Mouse (Mus musculus): ENCODE data around the gene Eif3i. TPM values are rescaled to one million over a fixed set of nuclear protein-coding genes. Genes with fewer than 3 reads are reported as not detected.

Gene Eif3i
- polyA plus RNA-seq, 1 experiment from 2014 or later, result 284 TPM

- Histone ChIP-seq H3K4me1 (ENCODE audit: control insufficient read depth, insufficient read depth, low read length) (no peaks in the 10 kb centered on the region), H3K27ac (replicated peaks; ENCODE audit: low read depth, low read length) (no peak overlapping the region), H3K4me3 (ENCODE audit: low read depth, low read length) (no peak overlapping the region), H3K36me3 (replicated peaks; ENCODE audit: control insufficient read depth, insufficient read depth, low read depth, low read length) (no peaks in the 10 kb centered on the region), H3K9me3 (replicated peaks; ENCODE audit: control insufficient read depth, low read length) (no peaks in the 10 kb centered on the region), H3K27me3 (ENCODE audit: control insufficient read depth, insufficient read depth, low read length) (no peaks in the 10 kb centered on the region), H3K9ac (replicated peaks; ENCODE audit: low read length) (no peak overlapping the region), H3K4me2 (ENCODE audit: low read depth, low read length) (no peak overlapping the region)
- WGBS, result 85% methylated on average over 3 of the region's 3 CpGs
- DNase-seq (ENCODE audit: low spot score) (no peak), ATAC-seq (replicated peaks; ENCODE audit: insufficient number of reproducible peaks, low FRiP score, low TSS enrichment, low read depth) (no peak)
These were observed 16.2 kb upstream of the Eif3i start for GRCm38 (mm10) chr4:129616631-129617030.

GRCm38 (mm10) chr4:129615801-129616290, 15.4 kb upstream of the Eif3i start:
- H3K27ac ChIP-seq (replicated peaks; ENCODE audit: low read depth, low read length), result no peak overlapping the region
- 90% methylated on average over 9 of the region's 9 CpGs for WGBS
- H3K4me1 ChIP-seq (ENCODE audit: control insufficient read depth, insufficient read depth, low read length), result no peaks in the 10 kb centered on the region
- no peak for ATAC-seq (replicated peaks; ENCODE audit: insufficient number of reproducible peaks, low FRiP score, low TSS enrichment, low read depth)
- H3K27me3 ChIP-seq (ENCODE audit: control insufficient read depth, insufficient read depth, low read length), result no peaks in the 10 kb centered on the region
- no peaks in the 10 kb centered on the region for H3K36me3 ChIP-seq (replicated peaks; ENCODE audit: control insufficient read depth, insufficient read depth, low read depth, low read length)
- no peak overlapping the region for H3K4me3 ChIP-seq (ENCODE audit: low read depth, low read length)
- DNase-seq (ENCODE audit: low spot score), result no peak
- no peaks in the 10 kb centered on the region for H3K9me3 ChIP-seq (replicated peaks; ENCODE audit: control insufficient read depth, low read length)
- no peak overlapping the region for H3K9ac ChIP-seq (replicated peaks; ENCODE audit: low read length)
- H3K4me2 ChIP-seq (ENCODE audit: low read depth, low read length), result no peak overlapping the region

GRCm38 (mm10) chr4:129614093-129614492, 13.6 kb upstream of the Eif3i start, which contains the start of gene Dcdc2b:
TSS of gene Dcdc2b (minus strand) at chr4:129614257.
- Histone ChIP-seq H3K9me3 (replicated peaks; ENCODE audit: control insufficient read depth, low read length) (no peaks in the 10 kb centered on the region), H3K4me2 (ENCODE audit: low read depth, low read length) (no peak within 1 kb of the TSS), H3K9ac (replicated peaks; ENCODE audit: low read length) (no peak within 1 kb of the TSS), H3K4me1 (ENCODE audit: control insufficient read depth, insufficient read depth, low read length) (no peaks in the 10 kb centered on the region), H3K36me3 (replicated peaks; ENCODE audit: control insufficient read depth, insufficient read depth, low read depth, low read length) (no peaks in the 10 kb centered on the region), H3K27ac (replicated peaks; ENCODE audit: low read depth, low read length) (no peak within 1 kb of the TSS), H3K4me3 (ENCODE audit: low read depth, low read length) (no peak within 1 kb of the TSS), H3K27me3 (ENCODE audit: control insufficient read depth, insufficient read depth, low read length) (no peaks in the 10 kb centered on the region)
- no peak for ATAC-seq (replicated peaks; ENCODE audit: insufficient number of reproducible peaks, low FRiP score, low TSS enrichment, low read depth)
- DNase-seq (ENCODE audit: low spot score), result no peak
- WGBS, result 87% methylated on average over 6 of the region's 6 CpGs

GRCm38 (mm10) chr4:129610472-129610871, 10.0 kb upstream of the Eif3i start:
- H3K4me3 ChIP-seq (ENCODE audit: low read depth, low read length), result no peak overlapping the region
- no peak overlapping the region for H3K4me2 ChIP-seq (ENCODE audit: low read depth, low read length)
- H3K9me3 ChIP-seq (replicated peaks; ENCODE audit: control insufficient read depth, low read length), result no peaks in the 10 kb centered on the region
- DNase-seq (ENCODE audit: low spot score), result no peak
- H3K4me1 ChIP-seq (ENCODE audit: control insufficient read depth, insufficient read depth, low read length), result no peaks in the 10 kb centered on the region
- peaks cover 2% of the 10 kb centered on the region; the same call in 1 of the 2 replicates for H3K36me3 ChIP-seq (replicated peaks; ENCODE audit: control insufficient read depth, insufficient read depth, low read depth, low read length)
- WGBS, result 65% methylated on average over 4 of the region's 4 CpGs
- ATAC-seq (replicated peaks; ENCODE audit: insufficient number of reproducible peaks, low FRiP score, low TSS enrichment, low read depth), result no peak
- no peaks in the 10 kb centered on the region for H3K27me3 ChIP-seq (ENCODE audit: control insufficient read depth, insufficient read depth, low read length)
- no peak overlapping the region for H3K27ac ChIP-seq (replicated peaks; ENCODE audit: low read depth, low read length)
- H3K9ac ChIP-seq (replicated peaks; ENCODE audit: low read length), result no peak overlapping the region

- H3K4me2 ChIP-seq (ENCODE audit: low read depth, low read length), result no peak overlapping the region
- H3K27ac ChIP-seq (replicated peaks; ENCODE audit: low read depth, low read length), result no peak overlapping the region
- H3K36me3 ChIP-seq (replicated peaks; ENCODE audit: control insufficient read depth, insufficient read depth, low read depth, low read length), result peaks cover 2% of the 10 kb centered on the region; the same call in 1 of the 2 replicates
- no peaks in the 10 kb centered on the region for H3K4me1 ChIP-seq (ENCODE audit: control insufficient read depth, insufficient read depth, low read length)
- no peaks in the 10 kb centered on the region for H3K9me3 ChIP-seq (replicated peaks; ENCODE audit: control insufficient read depth, low read length)
- H3K27me3 ChIP-seq (ENCODE audit: control insufficient read depth, insufficient read depth, low read length), result no peaks in the 10 kb centered on the region
- 86% methylated on average over 4 of the region's 4 CpGs for WGBS
- ATAC-seq (replicated peaks; ENCODE audit: insufficient number of reproducible peaks, low FRiP score, low TSS enrichment, low read depth), result no peak
- no peak for DNase-seq (ENCODE audit: low spot score)
- no peak overlapping the region for H3K9ac ChIP-seq (replicated peaks; ENCODE audit: low read length)
- H3K4me3 ChIP-seq (ENCODE audit: low read depth, low read length), result no peak overlapping the region
These were observed 9.6 kb upstream of the Eif3i start for GRCm38 (mm10) chr4:129610026-129610425.

- Histone ChIP-seq H3K4me1 (ENCODE audit: control insufficient read depth, insufficient read depth, low read length) (no peaks in the 10 kb centered on the region), H3K27me3 (ENCODE audit: control insufficient read depth, insufficient read depth, low read length) (no peaks in the 10 kb centered on the region), H3K27ac (replicated peaks; ENCODE audit: low read depth, low read length) (no peak overlapping the region), H3K4me2 (ENCODE audit: low read depth, low read length) (no peak overlapping the region), H3K36me3 (replicated peaks; ENCODE audit: control insufficient read depth, insufficient read depth, low read depth, low read length) (peaks cover 2% of the 10 kb centered on the region; the same call in 1 of the 2 replicates), H3K9me3 (replicated peaks; ENCODE audit: control insufficient read depth, low read length) (no peaks in the 10 kb centered on the region), H3K4me3 (ENCODE audit: low read depth, low read length) (no peak overlapping the region), H3K9ac (replicated peaks; ENCODE audit: low read length) (no peak overlapping the region)
- whole genome bisulfite sequencing, result 85% methylated on average over 12 of the region's 12 CpGs
- no peak for DNase-seq (ENCODE audit: low spot score)
- ATAC-seq (replicated peaks; ENCODE audit: insufficient number of reproducible peaks, low FRiP score, low TSS enrichment, low read depth), result no peak
These were observed 8.7 kb upstream of the Eif3i start for GRCm38 (mm10) chr4:129609139-129609631.

GRCm38 (mm10) chr4:129608426-129609025, 8.1 kb upstream of the Eif3i start:
- H3K36me3 ChIP-seq (replicated peaks; ENCODE audit: control insufficient read depth, insufficient read depth, low read depth, low read length), result peaks cover 2% of the 10 kb centered on the region; the same call in 1 of the 2 replicates
- H3K27ac ChIP-seq (replicated peaks; ENCODE audit: low read depth, low read length), result no peak overlapping the region

GRCm38 (mm10) chr4:129588865-129589264, 11.6 kb downstream of the Eif3i start:
- DNase-seq (ENCODE audit: low spot score) (no peak), ATAC-seq (replicated peaks; ENCODE audit: insufficient number of reproducible peaks, low FRiP score, low TSS enrichment, low read depth) (no peak)
- Histone ChIP-seq H3K4me3 (ENCODE audit: low read depth, low read length) (no peak overlapping the region), H3K4me2 (ENCODE audit: low read depth, low read length) (no peak overlapping the region), H3K27ac (replicated peaks; ENCODE audit: low read depth, low read length) (no peak overlapping the region), H3K9ac (replicated peaks; ENCODE audit: low read length) (no peak overlapping the region), H3K9me3 (replicated peaks; ENCODE audit: control insufficient read depth, low read length) (no peaks in the 10 kb centered on the region), H3K27me3 (ENCODE audit: control insufficient read depth, insufficient read depth, low read length) (no peaks in the 10 kb centered on the region), H3K4me1 (ENCODE audit: control insufficient read depth, insufficient read depth, low read length) (no peaks in the 10 kb centered on the region), H3K36me3 (replicated peaks; ENCODE audit: control insufficient read depth, insufficient read depth, low read depth, low read length) (peaks cover 11% of the 10 kb centered on the region)
- 79% methylated on average over 4 of the region's 4 CpGs for WGBS

More at GRCm38 (mm10) chr4:129608426-129609025, 8.1 kb upstream of the Eif3i start:
- Histone ChIP-seq H3K4me2 (ENCODE audit: low read depth, low read length) (no peak overlapping the region), H3K4me3 (ENCODE audit: low read depth, low read length) (no peak overlapping the region), H3K9me3 (replicated peaks; ENCODE audit: control insufficient read depth, low read length) (no peaks in the 10 kb centered on the region), H3K9ac (replicated peaks; ENCODE audit: low read length) (no peak overlapping the region), H3K4me1 (ENCODE audit: control insufficient read depth, insufficient read depth, low read length) (no peaks in the 10 kb centered on the region), H3K27me3 (ENCODE audit: control insufficient read depth, insufficient read depth, low read length) (no peaks in the 10 kb centered on the region)
- ATAC-seq (replicated peaks; ENCODE audit: insufficient number of reproducible peaks, low FRiP score, low TSS enrichment, low read depth) (peak; percentile 61), DNase-seq (ENCODE audit: low spot score) (peak; percentile 87)
- WGBS, result 37% methylated on average over 7 of the region's 7 CpGs

Measured in embryonic facial prominence, embryonic 11.5 days (tissue).